Mouse (Mus musculus): ENCODE measurements around the gene Ptprf. TPM values are rescaled to one million over a fixed set of nuclear protein-coding genes. Genes with fewer than 3 reads are reported as not detected.

Ptprf gene
- total RNA-seq, 2 experiments from 2014 or later: 66.0 to 69.3 TPM

GRCm38 (mm10) chr4:118257977-118258376 lies 33.2 kb downstream of the Ptprf start:
- DNase-seq: no peak

GRCm38 (mm10) chr4:118257416-118257815 lies 33.8 kb downstream of the Ptprf start:
- no peak for DNase-seq

GRCm38 (mm10) chr4:118256217-118256616 lies 35.0 kb downstream of the Ptprf start:
- no peak for DNase-seq

GRCm38 (mm10) chr4:118254953-118255352 lies 36.3 kb downstream of the Ptprf start:
- DNase-seq: no peak

- DNase-seq: no peak
These were observed 43.9 kb downstream of the Ptprf start for GRCm38 (mm10) chr4:118247323-118247722.

GRCm38 (mm10) chr4:118245847-118246246 lies 45.4 kb downstream of the Ptprf start:
- DNase-seq: no peak

- no peak for DNase-seq
These were observed 47.4 kb downstream of the Ptprf start for GRCm38 (mm10) chr4:118243791-118244190.

- no peak for DNase-seq
These were observed 47.9 kb downstream of the Ptprf start for GRCm38 (mm10) chr4:118243298-118243697.

GRCm38 (mm10) chr4:118239960-118240689 lies 51.1 kb downstream of the Ptprf start:
- no peak for DNase-seq

- DNase-seq: no peak
These were observed 52.5 kb downstream of the Ptprf start for GRCm38 (mm10) chr4:118238666-118239065.

- DNase-seq: no peak
These were observed 54.3 kb downstream of the Ptprf start for GRCm38 (mm10) chr4:118236871-118237270.

GRCm38 (mm10) chr4:118234711-118235388 lies 56.4 kb downstream of the Ptprf start:
- peak; percentile 39 for DNase-seq

- no peak for DNase-seq
These were observed 57.3 kb downstream of the Ptprf start for GRCm38 (mm10) chr4:118233886-118234285.

- no peak for DNase-seq
These were observed 59.3 kb downstream of the Ptprf start for GRCm38 (mm10) chr4:118231861-118232260.

- DNase-seq: no peak
These were observed 62.0 kb downstream of the Ptprf start for GRCm38 (mm10) chr4:118229035-118229770.

GRCm38 (mm10) chr4:118227398-118227797 lies 63.8 kb downstream of the Ptprf start:
- DNase-seq: no peak

- DNase-seq: no peak
These were observed 69.9 kb downstream of the Ptprf start for GRCm38 (mm10) chr4:118221261-118221660.

GRCm38 (mm10) chr4:118220756-118221155 lies 70.4 kb downstream of the Ptprf start:
- no peak for DNase-seq

GRCm38 (mm10) chr4:118219487-118219886 lies 71.7 kb downstream of the Ptprf start:
- no peak for DNase-seq

GRCm38 (mm10) chr4:118218521-118218920 lies 72.7 kb downstream of the Ptprf start:
- no peak for DNase-seq

GRCm38 (mm10) chr4:118216726-118217595 lies 74.2 kb downstream of the Ptprf start:
- DNase-seq: peak; percentile 87

GRCm38 (mm10) chr4:118214891-118215290 lies 76.3 kb downstream of the Ptprf start:
- DNase-seq: no peak

Data from adrenal gland, postnatal 10 days (tissue).